Mouse (Mus musculus): ENCODE measurements at regions not wholly inside any gene's neighbourhood (a gene's known extent, or its start where the extent isn't known, plus 50 kb on each side); places are given as distances from the start of the nearest gene placed in this dataset.

- H3K4me2 ChIP-seq (ENCODE audit: low read length) = no peak overlapping the region
- WGBS = 100% methylated on average over 3 of the region's 3 CpGs
Measured at GRCm38 (mm10) chr1:35600847-35601246, 467.4 kb upstream of the Hs6st1 start.

GRCm38 (mm10) chr1:35615131-35615530, 453.1 kb upstream of the Hs6st1 start:
- Histone ChIP-seq H3K36me3 (ENCODE audit: control insufficient read depth, insufficient read depth, low read length) (no peaks in the 10 kb centered on the region), H3K27ac (ENCODE audit: low read depth, low read length) (no peak overlapping the region), H3K4me1 (ENCODE audit: control insufficient read depth, insufficient read depth, low read depth, low read length) (no peaks in the 10 kb centered on the region), H3K4me2 (ENCODE audit: low read length) (no peak overlapping the region), H3K4me3 (ENCODE audit: low read length) (no peak overlapping the region), H3K9ac (ENCODE audit: low read depth, low read length) (no peak overlapping the region), H3K9me3 (ENCODE audit: control insufficient read depth, low read length) (no peaks in the 10 kb centered on the region), H3K27me3 (replicated peaks; ENCODE audit: control insufficient read depth, insufficient read depth, low read length) (no peaks in the 10 kb centered on the region)
- no peak for ATAC-seq
- WGBS = 73% methylated on average over 3 of the region's 3 CpGs

More at GRCm38 (mm10) chr1:35600847-35601246, 467.4 kb upstream of the Hs6st1 start:
- Histone ChIP-seq H3K36me3 (ENCODE audit: control insufficient read depth, insufficient read depth, low read length) (no peaks in the 10 kb centered on the region), H3K9ac (ENCODE audit: low read depth, low read length) (no peak overlapping the region), H3K9me3 (ENCODE audit: control insufficient read depth, low read length) (no peaks in the 10 kb centered on the region), H3K4me1 (ENCODE audit: control insufficient read depth, insufficient read depth, low read depth, low read length) (no peaks in the 10 kb centered on the region), H3K27me3 (replicated peaks; ENCODE audit: control insufficient read depth, insufficient read depth, low read length) (no peaks in the 10 kb centered on the region), H3K4me3 (ENCODE audit: low read length) (no peak overlapping the region), H3K27ac (ENCODE audit: low read depth, low read length) (no peak overlapping the region)
- ATAC-seq = no peak

GRCm38 (mm10) chr1:35619476-35619875, 448.7 kb upstream of the Hs6st1 start:
- no peaks in the 10 kb centered on the region for H3K27me3 ChIP-seq (replicated peaks; ENCODE audit: control insufficient read depth, insufficient read depth, low read length)
- no peaks in the 10 kb centered on the region for H3K9me3 ChIP-seq (ENCODE audit: control insufficient read depth, low read length)
- ATAC-seq = no peak
- no peak overlapping the region for H3K9ac ChIP-seq (ENCODE audit: low read depth, low read length)
- no peaks in the 10 kb centered on the region for H3K36me3 ChIP-seq (ENCODE audit: control insufficient read depth, insufficient read depth, low read length)
- H3K4me2 ChIP-seq (ENCODE audit: low read length) = no peak overlapping the region
- no peaks in the 10 kb centered on the region for H3K4me1 ChIP-seq (ENCODE audit: control insufficient read depth, insufficient read depth, low read depth, low read length)
- H3K4me3 ChIP-seq (ENCODE audit: low read length) = no peak overlapping the region
- H3K27ac ChIP-seq (ENCODE audit: low read depth, low read length) = no peak overlapping the region
- WGBS = 89% methylated on average over 4 of the region's 4 CpGs

GRCm38 (mm10) chr1:35642595-35642994, 425.6 kb upstream of the Hs6st1 start:
- Histone ChIP-seq H3K4me3 (ENCODE audit: low read length) (no peak overlapping the region), H3K4me2 (ENCODE audit: low read length) (no peak overlapping the region), H3K27me3 (replicated peaks; ENCODE audit: control insufficient read depth, insufficient read depth, low read length) (no peaks in the 10 kb centered on the region), H3K27ac (ENCODE audit: low read depth, low read length) (no peak overlapping the region), H3K9ac (ENCODE audit: low read depth, low read length) (no peak overlapping the region), H3K4me1 (ENCODE audit: control insufficient read depth, insufficient read depth, low read depth, low read length) (no peaks in the 10 kb centered on the region), H3K9me3 (ENCODE audit: control insufficient read depth, low read length) (no peaks in the 10 kb centered on the region), H3K36me3 (ENCODE audit: control insufficient read depth, insufficient read depth, low read length) (no peaks in the 10 kb centered on the region)
- WGBS = 25% methylated on average over 7 of the region's 7 CpGs
- ATAC-seq = peak; percentile 73

- Histone ChIP-seq H3K4me2 (ENCODE audit: low read length) (no peak overlapping the region), H3K4me1 (ENCODE audit: control insufficient read depth, insufficient read depth, low read depth, low read length) (no peaks in the 10 kb centered on the region; the same call in 1 of the 2 replicates), H3K27ac (ENCODE audit: low read depth, low read length) (no peak overlapping the region), H3K27me3 (replicated peaks; ENCODE audit: control insufficient read depth, insufficient read depth, low read length) (no peaks in the 10 kb centered on the region), H3K36me3 (ENCODE audit: control insufficient read depth, insufficient read depth, low read length) (no peaks in the 10 kb centered on the region), H3K4me3 (ENCODE audit: low read length) (no peak overlapping the region), H3K9me3 (ENCODE audit: control insufficient read depth, low read length) (no peaks in the 10 kb centered on the region), H3K9ac (ENCODE audit: low read depth, low read length) (no peak overlapping the region)
- 51% methylated on average over 13 of the region's 13 CpGs for WGBS
- ATAC-seq = peak; percentile 84
Measured at GRCm38 (mm10) chr1:35653119-35653956, 414.9 kb upstream of the Hs6st1 start.

GRCm38 (mm10) chr1:35663006-35663405, 405.2 kb upstream of the Hs6st1 start:
- no peak overlapping the region for H3K4me3 ChIP-seq (ENCODE audit: low read length)
- no peaks in the 10 kb centered on the region for H3K36me3 ChIP-seq (ENCODE audit: control insufficient read depth, insufficient read depth, low read length)
- no peak overlapping the region for H3K9ac ChIP-seq (ENCODE audit: low read depth, low read length)
- H3K4me1 ChIP-seq (ENCODE audit: control insufficient read depth, insufficient read depth, low read depth, low read length) = no peaks in the 10 kb centered on the region
- no peak overlapping the region for H3K27ac ChIP-seq (ENCODE audit: low read depth, low read length)
- WGBS = 83% methylated on average over 4 of the region's 4 CpGs
- H3K9me3 ChIP-seq (ENCODE audit: control insufficient read depth, low read length) = no peaks in the 10 kb centered on the region
- no peak overlapping the region for H3K4me2 ChIP-seq (ENCODE audit: low read length)
- ATAC-seq = no peak
- H3K27me3 ChIP-seq (replicated peaks; ENCODE audit: control insufficient read depth, insufficient read depth, low read length) = no peaks in the 10 kb centered on the region

- Histone ChIP-seq H3K4me1 (ENCODE audit: control insufficient read depth, insufficient read depth, low read depth, low read length) (no peaks in the 10 kb centered on the region), H3K9me3 (ENCODE audit: control insufficient read depth, low read length) (no peaks in the 10 kb centered on the region), H3K4me2 (ENCODE audit: low read length) (no peak overlapping the region), H3K27me3 (replicated peaks; ENCODE audit: control insufficient read depth, insufficient read depth, low read length) (no peaks in the 10 kb centered on the region), H3K4me3 (ENCODE audit: low read length) (no peak overlapping the region), H3K9ac (ENCODE audit: low read depth, low read length) (no peak overlapping the region), H3K27ac (ENCODE audit: low read depth, low read length) (no peak overlapping the region), H3K36me3 (ENCODE audit: control insufficient read depth, insufficient read depth, low read length) (no peaks in the 10 kb centered on the region)
- ATAC-seq = peak; percentile 58; the same call in 1 of the 2 replicates
- 80% methylated on average over 4 of the region's 4 CpGs for WGBS
Measured at GRCm38 (mm10) chr1:35673524-35673923, 394.7 kb upstream of the Hs6st1 start.

- Histone ChIP-seq H3K27me3 (replicated peaks; ENCODE audit: control insufficient read depth, insufficient read depth, low read length) (no peaks in the 10 kb centered on the region), H3K4me1 (ENCODE audit: control insufficient read depth, insufficient read depth, low read depth, low read length) (no peaks in the 10 kb centered on the region), H3K9ac (ENCODE audit: low read depth, low read length) (no peak overlapping the region), H3K36me3 (ENCODE audit: control insufficient read depth, insufficient read depth, low read length) (no peaks in the 10 kb centered on the region), H3K9me3 (ENCODE audit: control insufficient read depth, low read length) (no peaks in the 10 kb centered on the region), H3K4me2 (ENCODE audit: low read length) (no peak overlapping the region), H3K4me3 (ENCODE audit: low read length) (no peak overlapping the region), H3K27ac (ENCODE audit: low read depth, low read length) (no peak overlapping the region)
- ATAC-seq = no peak
- 83% methylated on average over 1 of the region's 1 CpGs for WGBS
Measured at GRCm38 (mm10) chr1:35673992-35674391, 394.2 kb upstream of the Hs6st1 start.

GRCm38 (mm10) chr1:35682511-35682949, 385.7 kb upstream of the Hs6st1 start:
- H3K4me2 ChIP-seq (ENCODE audit: low read length) = no peak overlapping the region
- H3K27ac ChIP-seq (ENCODE audit: low read depth, low read length) = no peak overlapping the region
- H3K27me3 ChIP-seq (replicated peaks; ENCODE audit: control insufficient read depth, insufficient read depth, low read length) = no peaks in the 10 kb centered on the region
- WGBS = 59% methylated on average over 8 of the region's 8 CpGs
- no peaks in the 10 kb centered on the region for H3K36me3 ChIP-seq (ENCODE audit: control insufficient read depth, insufficient read depth, low read length)
- ATAC-seq = peak; percentile 65
- H3K9ac ChIP-seq (ENCODE audit: low read depth, low read length) = no peak overlapping the region
- no peaks in the 10 kb centered on the region for H3K4me1 ChIP-seq (ENCODE audit: control insufficient read depth, insufficient read depth, low read depth, low read length)
- no peak overlapping the region for H3K4me3 ChIP-seq (ENCODE audit: low read length)
- no peaks in the 10 kb centered on the region for H3K9me3 ChIP-seq (ENCODE audit: control insufficient read depth, low read length)

Measured in hindbrain, embryonic 16.5 days (tissue).